ENCODE assay signal across 8 mouse cellular contexts in genomic region chr1:79761106-79761916, GRCm38 (mm10). TPM values are rescaled to one million over a fixed set of nuclear protein-coding genes. Genes with fewer than 3 reads are reported as not detected.
DNase-seq lines count a peak whose midpoint lies in the region; ATAC-seq lines count a peak whose summit lies in the region.

No protein-coding gene starts in this region.

- no peaks in the 10 kb centered on the region for H3K36me3 ChIP-seq in hindbrain, embryonic 15.5 days

- peak overlapping the region; percentile 50 for H3K27ac ChIP-seq in hindbrain, embryonic 15.5 days (replicated peaks)

- H3K4me1 ChIP-seq in hindbrain, embryonic 15.5 days (replicated peaks) = peaks cover 37% of the 10 kb centered on the region

- DNase-seq in T-cell, adult 2 months (ENCODE audit: low spot score) = peak; percentile 77
- peak; percentile 85 to 92 for DNase-seq in cerebellum, postnatal 25 days
- DNase-seq in frontal cortex, postnatal 36 days (ENCODE audit: low spot score in 2 of 2) = peak; percentile 75 to 81
- DNase-seq in left cerebral cortex, adult 11 months (ENCODE audit: low spot score) = peak; percentile 77
- peak; percentile 85 to 92 for DNase-seq in lung, postnatal 4 days
- peak; percentile 70 for DNase-seq in retina, postnatal 7 days (ENCODE audit: low read depth, low spot score)
- DNase-seq in urinary bladder, adult 18-20 months (ENCODE audit: low spot score in 2 of 2) = peak; percentile 71 to 72

- H3K4me2 ChIP-seq in hindbrain, embryonic 15.5 days = peak overlapping the region; percentile 91

- H3K9ac ChIP-seq in hindbrain, embryonic 15.5 days = peak overlapping the region; percentile 71

- under 1% methylated on average over 65 of the region's 65 CpGs for WGBS in hindbrain, embryonic 15.5 days

- ATAC-seq in hindbrain, embryonic 15.5 days (ENCODE audit: low FRiP score, low read depth) = peak; percentile 95

- H3K27me3 ChIP-seq in hindbrain, embryonic 15.5 days = no peaks in the 10 kb centered on the region

- peak overlapping the region; percentile 70 for H3K4me3 ChIP-seq in hindbrain, embryonic 15.5 days

- no peaks in the 10 kb centered on the region for H3K9me3 ChIP-seq in hindbrain, embryonic 15.5 days

RNA-seq across cellular contexts. Expression of gene Mrpl44, which starts 14.5 kb away (rescaled TPM):
- 36.3 and 40.9 TPM in 2 replicates for polyA plus RNA-seq in hindbrain, embryonic 15.5 days (2015; fragmentation: Nextera tagmentation; extraction: Ambion mirVana)

RNA-seq across cellular contexts. Expression of gene Wdfy1, which starts 14.6 kb away (rescaled TPM):
- 110 and 115 TPM in 2 replicates for polyA plus RNA-seq in hindbrain, embryonic 15.5 days (2015; fragmentation: Nextera tagmentation; extraction: Ambion mirVana)

Comparison
In these comparisons a context has a peak if more than half of its experiments do, and no peak if none do; other contexts are left out.
1. Peak in every context shown above with its lines: DNase-seq, ATAC-seq, H3K4me3 ChIP-seq and H3K27ac ChIP-seq.